Mouse (Mus musculus) heart, embryonic 10.5 days (tissue): ENCODE measurements around the gene Sdc1. TPM values are rescaled to one million over a fixed set of nuclear protein-coding genes. Genes with fewer than 3 reads are reported as not detected.
A peak's percentile ranks its signal among the peaks of the same experiment; 100 is the strongest.

Source experiments
- DNase-seq: peaks from one replicate; pipeline ENCODE4 v3.0.0-alpha.2; 2017; ENCODE audit warnings: low spot score
- H3K27ac ChIP-seq: fragments of 300-500 bp; sonication (generic); 2 replicates; pipeline ENCODE4 v1.5.1; 2016; ENCODE audit warnings: mild to moderate bottlenecking
- H3K27me3 ChIP-seq: fragments of 300-500 bp; sonication (generic); 2 replicates; pipeline ENCODE4 v1.6.1; 2016; ENCODE audit warnings: mild to moderate bottlenecking; ENCODE audit not compliant: poor library complexity, insufficient read depth, severe bottlenecking
- H3K36me3 ChIP-seq: fragments of 300-500 bp; sonication (generic); 2 replicates; pipeline ENCODE4 v1.6.1; 2016; ENCODE audit warnings: mild to moderate bottlenecking, moderate library complexity
- H3K4me1 ChIP-seq: fragments of 300-500 bp; sonication (generic); 2 replicates; pipeline ENCODE4 v1.6.1; 2016; ENCODE audit warnings: mild to moderate bottlenecking
- H3K4me3 ChIP-seq: fragments of 300-500 bp; sonication (generic); 2 replicates; pipeline ENCODE4 v1.5.1; 2016; ENCODE audit warnings: mild to moderate bottlenecking, moderate library complexity
- H3K9me3 ChIP-seq: fragments of 300-500 bp; sonication (generic); 2 replicates; pipeline ENCODE4 v1.6.1; 2016; ENCODE audit warnings: mild to moderate bottlenecking, moderate library complexity
- WGBS: fragments of 180-500 bp; shearing (Covaris S2); methylation state at CpG from one replicate; pipeline ENCODE4 v1.1.7; 2016; 5-methylcytosine and 5-hydroxymethylcytosine counted together
- polyA plus RNA-seq: library from polyadenylated mRNA; unstranded; fragments of >200 nt; fragmentation: Nextera tagmentation; extraction: Ambion mirVana; gene quantifications from 2 replicates; pipeline ENCODE4 v1.2.1, GENCODE M21; 2016

Sdc1 gene
- polyA plus RNA-seq, 1 experiment from 2014 or later = 75.8 TPM

GRCm38 (mm10) chr12:8811894-8812560 is 40.9 kb downstream of the Sdc1 start:
- Histone ChIP-seq H3K4me3 (no peak overlapping the region), H3K36me3 (no peaks in the 10 kb centered on the region), H3K9me3 (no peaks in the 10 kb centered on the region), H3K27ac (no peak overlapping the region), H3K27me3 (peaks cover 9% of the 10 kb centered on the region), H3K4me1 (peaks cover 12% of the 10 kb centered on the region)
- DNase-seq = no peak
- 86% methylated on average over 5 of the region's 5 CpGs for WGBS

GRCm38 (mm10) chr12:8817467-8818232 is 46.5 kb downstream of the Sdc1 start:
- H3K36me3 ChIP-seq = no peaks in the 10 kb centered on the region
- DNase-seq = no peak
- H3K9me3 ChIP-seq = no peaks in the 10 kb centered on the region
- H3K27me3 ChIP-seq = peaks cover 9% of the 10 kb centered on the region
- 28% methylated on average over 13 of the region's 13 CpGs for WGBS
- peaks cover 14% of the 10 kb centered on the region for H3K4me1 ChIP-seq
- H3K4me3 ChIP-seq = peak overlapping the region; percentile 23; the same call in 1 of the 2 replicates
- H3K27ac ChIP-seq = no peak overlapping the region

- H3K27ac ChIP-seq = no peak overlapping the region
- peaks cover 9% of the 10 kb centered on the region for H3K27me3 ChIP-seq
- no peak for DNase-seq
- no peaks in the 10 kb centered on the region for H3K9me3 ChIP-seq
- no peaks in the 10 kb centered on the region for H3K36me3 ChIP-seq
- peaks cover 14% of the 10 kb centered on the region for H3K4me1 ChIP-seq
- WGBS = 37% methylated on average over 3 of the region's 3 CpGs
- peak overlapping the region; percentile 23; the same call in 1 of the 2 replicates for H3K4me3 ChIP-seq
These were observed 47.1 kb downstream of the Sdc1 start for GRCm38 (mm10) chr12:8818233-8818672.

- H3K9me3 ChIP-seq = no peaks in the 10 kb centered on the region
- H3K4me1 ChIP-seq = no peaks in the 10 kb centered on the region; the same call in 1 of the 2 replicates
- no peaks in the 10 kb centered on the region for H3K36me3 ChIP-seq
- H3K27me3 ChIP-seq = no peaks in the 10 kb centered on the region
- no peak overlapping the region for H3K4me3 ChIP-seq
- no peak overlapping the region for H3K27ac ChIP-seq
- WGBS = 71% methylated on average over 7 of the region's 7 CpGs
- DNase-seq = no peak
These were observed 54.0 kb downstream of the Sdc1 start for GRCm38 (mm10) chr12:8824995-8825703.

GRCm38 (mm10) chr12:8827014-8827715 is 56.0 kb downstream of the Sdc1 start:
- 86% methylated on average over 9 of the region's 9 CpGs for WGBS
- no peaks in the 10 kb centered on the region; the same call in 1 of the 2 replicates for H3K4me1 ChIP-seq
- H3K9me3 ChIP-seq = no peaks in the 10 kb centered on the region
- H3K27me3 ChIP-seq = no peaks in the 10 kb centered on the region
- H3K36me3 ChIP-seq = no peaks in the 10 kb centered on the region
- no peak for DNase-seq
- H3K4me3 ChIP-seq = no peak overlapping the region
- H3K27ac ChIP-seq = no peak overlapping the region

GRCm38 (mm10) chr12:8829032-8829660 is 58.0 kb downstream of the Sdc1 start:
- H3K27me3 ChIP-seq = no peaks in the 10 kb centered on the region
- H3K27ac ChIP-seq = no peak overlapping the region
- no peaks in the 10 kb centered on the region for H3K9me3 ChIP-seq
- H3K4me1 ChIP-seq = no peaks in the 10 kb centered on the region; the same call in 1 of the 2 replicates
- no peak overlapping the region for H3K4me3 ChIP-seq
- 46% methylated on average over 13 of the region's 13 CpGs for WGBS
- no peaks in the 10 kb centered on the region for H3K36me3 ChIP-seq
- no peak for DNase-seq

- H3K27ac ChIP-seq = no peak overlapping the region
- H3K36me3 ChIP-seq = no peaks in the 10 kb centered on the region
- no peaks in the 10 kb centered on the region; the same call in 1 of the 2 replicates for H3K4me1 ChIP-seq
- H3K27me3 ChIP-seq = no peaks in the 10 kb centered on the region
- no peak overlapping the region for H3K4me3 ChIP-seq
- no peak for DNase-seq
- H3K9me3 ChIP-seq = no peaks in the 10 kb centered on the region
- WGBS = 85% methylated on average over 5 of the region's 5 CpGs
These were observed 58.5 kb downstream of the Sdc1 start for GRCm38 (mm10) chr12:8829661-8830040.

GRCm38 (mm10) chr12:8830967-8831635 is 60.0 kb downstream of the Sdc1 start:
- DNase-seq = no peak
- Histone ChIP-seq H3K27me3 (no peaks in the 10 kb centered on the region), H3K4me3 (no peak overlapping the region), H3K36me3 (no peaks in the 10 kb centered on the region), H3K9me3 (no peaks in the 10 kb centered on the region), H3K27ac (no peak overlapping the region), H3K4me1 (no peaks in the 10 kb centered on the region)
- WGBS = 58% methylated on average over 6 of the region's 6 CpGs

- H3K36me3 ChIP-seq = no peaks in the 10 kb centered on the region
- no peak overlapping the region for H3K27ac ChIP-seq
- 71% methylated on average over 6 of the region's 6 CpGs for WGBS
- H3K4me3 ChIP-seq = no peak overlapping the region
- no peaks in the 10 kb centered on the region for H3K27me3 ChIP-seq
- no peaks in the 10 kb centered on the region for H3K9me3 ChIP-seq
- DNase-seq = no peak
- no peaks in the 10 kb centered on the region for H3K4me1 ChIP-seq
These were observed 60.6 kb downstream of the Sdc1 start for GRCm38 (mm10) chr12:8831710-8832109.

GRCm38 (mm10) chr12:8840782-8841325 is 69.7 kb downstream of the Sdc1 start:
- no peaks in the 10 kb centered on the region for H3K36me3 ChIP-seq
- DNase-seq = peak; percentile 84
- no peak overlapping the region for H3K27ac ChIP-seq
- WGBS = 40% methylated on average over 7 of the region's 7 CpGs
- no peaks in the 10 kb centered on the region for H3K9me3 ChIP-seq
- H3K4me1 ChIP-seq = peaks cover 5% of the 10 kb centered on the region; the same call in 1 of the 2 replicates
- no peak overlapping the region for H3K4me3 ChIP-seq
- no peaks in the 10 kb centered on the region for H3K27me3 ChIP-seq

GRCm38 (mm10) chr12:8842725-8843124 is 71.6 kb downstream of the Sdc1 start:
- no peaks in the 10 kb centered on the region for H3K36me3 ChIP-seq
- peaks cover 5% of the 10 kb centered on the region; the same call in 1 of the 2 replicates for H3K4me1 ChIP-seq
- 79% methylated on average over 7 of the region's 7 CpGs for WGBS

More at GRCm38 (mm10) chr12:8842725-8843124, 71.6 kb downstream of the Sdc1 start:
- Histone ChIP-seq H3K4me3 (no peak overlapping the region), H3K9me3 (no peaks in the 10 kb centered on the region), H3K27ac (no peak overlapping the region), H3K27me3 (no peaks in the 10 kb centered on the region)
- DNase-seq = no peak
